Mouse (Mus musculus): Measurements from ENCODE around the gene Cd200r3. TPM values are rescaled to one million over a fixed set of nuclear protein-coding genes. Genes with fewer than 3 reads are reported as not detected.

Cd200r3 gene
- polyA plus RNA-seq, 1 experiment from 2014 or later, result not detected

DNA sequence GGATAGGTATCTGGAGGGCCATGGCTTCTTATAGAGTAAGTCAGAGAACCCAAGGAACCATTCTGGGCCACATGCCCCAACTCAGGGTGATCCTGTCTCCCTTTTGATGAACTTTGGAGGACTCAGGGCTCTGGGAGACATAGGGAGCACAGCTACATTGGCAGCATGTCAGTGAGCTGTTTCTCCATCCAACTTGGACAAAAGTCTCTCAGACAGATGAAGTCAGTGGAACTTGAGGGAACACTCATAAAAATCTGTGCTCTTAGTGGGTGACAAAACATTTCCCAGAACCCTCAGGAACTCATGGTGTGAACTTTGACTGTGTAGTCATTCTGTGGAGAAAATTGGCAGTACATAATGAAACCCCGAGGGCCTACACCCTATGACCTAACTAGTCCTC lies 53.2 kb downstream of the Cd200r3 start:
- no peaks in the 10 kb centered on the region for H3K36me3 ChIP-seq (ENCODE audit: control insufficient read depth, insufficient read depth, low read length)
- H3K4me1 ChIP-seq (ENCODE audit: control insufficient read depth, insufficient read depth, low read length), result no peaks in the 10 kb centered on the region
- DNase-seq (ENCODE audit: low spot score), result no peak
- no peaks in the 10 kb centered on the region for H3K27me3 ChIP-seq (ENCODE audit: control insufficient read depth, insufficient read depth, low read length)
- no peaks in the 10 kb centered on the region for H3K9me3 ChIP-seq (ENCODE audit: control insufficient read depth, low read length)
- WGBS, result 89% methylated on average over 1 of the region's 1 CpGs
- H3K4me3 ChIP-seq (ENCODE audit: low read depth, low read length), result no peak overlapping the region
- H3K4me2 ChIP-seq (ENCODE audit: low read depth), result no peak overlapping the region
- no peak overlapping the region for H3K27ac ChIP-seq (ENCODE audit: low read depth, low read length)
- no peak for ATAC-seq (ENCODE audit: insufficient read depth, low FRiP score, low TSS enrichment)
- no peak overlapping the region for H3K9ac ChIP-seq (ENCODE audit: low read length)

DNA sequence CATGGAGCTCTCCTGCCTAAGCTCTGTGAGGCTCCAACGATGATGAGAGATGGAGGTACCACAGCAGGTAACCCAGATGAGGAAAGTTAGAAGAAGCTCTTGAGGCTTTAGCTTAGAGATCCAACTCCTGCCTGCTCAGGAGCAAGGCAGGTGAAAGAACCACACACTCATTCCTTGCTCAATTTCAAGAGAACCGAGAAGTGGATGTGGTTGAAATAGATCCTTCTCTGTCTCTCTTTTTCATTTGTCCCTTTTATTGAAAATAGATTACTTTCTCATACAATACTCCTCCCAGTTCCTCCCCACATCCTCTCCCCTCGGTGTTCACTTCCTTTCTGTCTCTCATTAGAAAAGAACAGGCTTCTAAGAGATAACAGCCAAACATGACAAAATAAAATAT lies 56.1 kb downstream of the Cd200r3 start:
- no peak for DNase-seq (ENCODE audit: low spot score)
- H3K9ac ChIP-seq (ENCODE audit: low read length), result no peak overlapping the region
- 75% methylated on average over 3 of the region's 3 CpGs for WGBS
- H3K4me1 ChIP-seq (ENCODE audit: control insufficient read depth, insufficient read depth, low read length), result no peaks in the 10 kb centered on the region
- H3K4me2 ChIP-seq (ENCODE audit: low read depth), result no peak overlapping the region
- no peak overlapping the region for H3K27ac ChIP-seq (ENCODE audit: low read depth, low read length)
- no peaks in the 10 kb centered on the region for H3K36me3 ChIP-seq (ENCODE audit: control insufficient read depth, insufficient read depth, low read length)
- ATAC-seq (ENCODE audit: insufficient read depth, low FRiP score, low TSS enrichment), result no peak
- H3K9me3 ChIP-seq (ENCODE audit: control insufficient read depth, low read length), result no peaks in the 10 kb centered on the region
- no peak overlapping the region for H3K4me3 ChIP-seq (ENCODE audit: low read depth, low read length)
- H3K27me3 ChIP-seq (ENCODE audit: control insufficient read depth, insufficient read depth, low read length), result no peaks in the 10 kb centered on the region

DNA sequence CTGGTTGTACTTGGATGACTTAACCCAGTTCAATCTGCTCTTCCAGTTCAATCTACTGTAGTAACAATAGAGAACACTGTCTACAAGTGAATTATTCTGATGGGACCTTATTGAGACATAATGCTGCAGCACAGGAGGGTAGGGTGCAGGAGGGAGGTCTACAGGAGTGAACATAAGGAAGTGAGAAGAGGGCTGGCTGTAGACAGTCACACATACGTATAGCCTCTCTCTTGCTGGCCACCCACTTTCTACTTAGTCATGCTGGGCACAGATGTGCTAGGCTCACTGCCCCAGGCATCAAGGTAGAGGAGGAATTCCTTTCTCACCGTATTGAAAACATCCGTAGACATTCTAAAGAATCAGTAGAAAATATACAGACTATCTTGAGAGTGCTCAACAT lies 61.0 kb downstream of the Cd200r3 start:
- WGBS, result 83% methylated on average over 3 of the region's 3 CpGs
- H3K27me3 ChIP-seq (ENCODE audit: control insufficient read depth, insufficient read depth, low read length), result no peaks in the 10 kb centered on the region
- H3K4me2 ChIP-seq (ENCODE audit: low read depth), result no peak overlapping the region
- no peak overlapping the region for H3K27ac ChIP-seq (ENCODE audit: low read depth, low read length)
- DNase-seq (ENCODE audit: low spot score) (no peak), ATAC-seq (ENCODE audit: insufficient read depth, low FRiP score, low TSS enrichment) (no peak)
- H3K4me3 ChIP-seq (ENCODE audit: low read depth, low read length), result no peak overlapping the region
- no peaks in the 10 kb centered on the region for H3K9me3 ChIP-seq (ENCODE audit: control insufficient read depth, low read length)
- no peaks in the 10 kb centered on the region for H3K36me3 ChIP-seq (ENCODE audit: control insufficient read depth, insufficient read depth, low read length)
- no peaks in the 10 kb centered on the region for H3K4me1 ChIP-seq (ENCODE audit: control insufficient read depth, insufficient read depth, low read length)
- no peak overlapping the region for H3K9ac ChIP-seq (ENCODE audit: low read length)

DNA sequence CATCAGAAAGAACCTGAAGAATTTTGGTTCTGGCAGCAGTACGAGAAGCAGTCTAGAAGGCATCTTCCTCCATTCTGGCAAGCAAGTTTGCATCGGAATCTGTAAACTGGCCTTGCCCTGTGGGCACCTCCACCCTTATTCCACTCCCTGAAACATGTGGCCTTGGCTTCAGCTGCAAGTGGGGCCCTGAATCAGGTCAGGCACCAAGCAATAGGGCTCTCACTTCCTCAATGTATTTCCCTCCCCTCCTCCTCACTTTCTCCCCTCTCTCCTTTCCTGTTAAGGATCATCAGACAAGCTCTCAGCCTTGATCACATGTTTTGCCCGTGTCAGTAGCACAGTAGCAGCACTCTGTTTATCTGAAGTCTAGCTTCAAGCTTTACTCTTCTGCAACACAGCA lies 61.8 kb downstream of the Cd200r3 start:
- DNase-seq (ENCODE audit: low spot score), result no peak
- 74% methylated on average over 3 of the region's 3 CpGs for WGBS
- no peak for ATAC-seq (ENCODE audit: insufficient read depth, low FRiP score, low TSS enrichment)
- H3K9ac ChIP-seq (ENCODE audit: low read length), result no peak overlapping the region
- no peak overlapping the region for H3K27ac ChIP-seq (ENCODE audit: low read depth, low read length)
- no peak overlapping the region for H3K4me3 ChIP-seq (ENCODE audit: low read depth, low read length)
- no peaks in the 10 kb centered on the region for H3K27me3 ChIP-seq (ENCODE audit: control insufficient read depth, insufficient read depth, low read length)
- H3K9me3 ChIP-seq (ENCODE audit: control insufficient read depth, low read length), result no peaks in the 10 kb centered on the region
- no peaks in the 10 kb centered on the region for H3K4me1 ChIP-seq (ENCODE audit: control insufficient read depth, insufficient read depth, low read length)
- H3K4me2 ChIP-seq (ENCODE audit: low read depth), result no peak overlapping the region
- H3K36me3 ChIP-seq (ENCODE audit: control insufficient read depth, insufficient read depth, low read length), result no peaks in the 10 kb centered on the region

DNA sequence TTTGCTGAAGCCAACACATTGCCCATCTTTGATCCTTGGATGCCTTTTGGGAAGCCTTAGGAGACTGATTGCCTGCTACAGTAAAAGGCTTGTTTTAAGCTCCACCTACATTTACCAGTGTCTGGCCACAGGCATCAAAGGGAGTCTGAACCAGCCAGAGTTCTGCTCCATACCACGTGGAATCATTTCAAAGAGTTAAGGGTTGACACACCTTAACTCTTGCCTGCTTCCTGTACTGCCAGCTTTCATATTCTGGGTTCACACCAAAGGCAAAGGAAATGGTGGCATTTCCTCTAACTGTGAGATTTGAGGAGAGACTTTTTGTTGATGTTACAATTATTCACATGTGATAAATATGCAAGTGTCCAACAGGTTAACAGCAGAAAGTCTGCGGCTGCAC lies 63.5 kb downstream of the Cd200r3 start:
- no peak for DNase-seq (ENCODE audit: low spot score)
- Histone ChIP-seq H3K4me2 (ENCODE audit: low read depth) (no peak overlapping the region), H3K4me1 (ENCODE audit: control insufficient read depth, insufficient read depth, low read length) (no peaks in the 10 kb centered on the region), H3K36me3 (ENCODE audit: control insufficient read depth, insufficient read depth, low read length) (no peaks in the 10 kb centered on the region), H3K9ac (ENCODE audit: low read length) (no peak overlapping the region), H3K4me3 (ENCODE audit: low read depth, low read length) (no peak overlapping the region), H3K27me3 (ENCODE audit: control insufficient read depth, insufficient read depth, low read length) (no peaks in the 10 kb centered on the region), H3K27ac (ENCODE audit: low read depth, low read length) (no peak overlapping the region), H3K9me3 (ENCODE audit: control insufficient read depth, low read length) (no peaks in the 10 kb centered on the region)
- 68% methylated on average over 2 of the region's 2 CpGs for WGBS
- no peak for ATAC-seq (ENCODE audit: insufficient read depth, low FRiP score, low TSS enrichment)

DNA sequence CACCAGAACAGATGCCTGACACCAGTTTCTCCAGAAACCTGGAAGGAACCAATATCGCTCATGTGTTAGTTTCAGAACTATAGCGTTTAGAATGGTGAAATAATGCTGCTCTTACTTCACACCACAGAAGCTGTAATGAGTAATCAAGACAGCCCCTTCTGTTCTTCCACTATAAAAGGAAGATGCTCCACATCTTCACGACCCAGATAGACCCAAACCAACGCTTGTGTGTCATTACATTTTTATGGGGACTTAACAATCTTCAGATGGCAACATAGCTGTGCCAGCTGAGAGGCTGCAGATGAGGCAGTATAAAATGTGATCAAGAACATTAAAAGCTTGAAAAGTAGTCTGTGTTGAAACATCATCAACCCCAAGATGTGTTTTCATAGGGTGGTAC lies 64.3 kb downstream of the Cd200r3 start:
- no peaks in the 10 kb centered on the region for H3K9me3 ChIP-seq (ENCODE audit: control insufficient read depth, low read length)
- WGBS, result 83% methylated on average over 4 of the region's 4 CpGs
- H3K4me1 ChIP-seq (ENCODE audit: control insufficient read depth, insufficient read depth, low read length), result no peaks in the 10 kb centered on the region
- DNase-seq (ENCODE audit: low spot score) (no peak), ATAC-seq (ENCODE audit: insufficient read depth, low FRiP score, low TSS enrichment) (no peak)
- no peak overlapping the region for H3K27ac ChIP-seq (ENCODE audit: low read depth, low read length)
- H3K9ac ChIP-seq (ENCODE audit: low read length), result no peak overlapping the region
- no peak overlapping the region for H3K4me3 ChIP-seq (ENCODE audit: low read depth, low read length)
- no peaks in the 10 kb centered on the region for H3K36me3 ChIP-seq (ENCODE audit: control insufficient read depth, insufficient read depth, low read length)
- H3K27me3 ChIP-seq (ENCODE audit: control insufficient read depth, insufficient read depth, low read length), result no peaks in the 10 kb centered on the region
- H3K4me2 ChIP-seq (ENCODE audit: low read depth), result no peak overlapping the region

DNA sequence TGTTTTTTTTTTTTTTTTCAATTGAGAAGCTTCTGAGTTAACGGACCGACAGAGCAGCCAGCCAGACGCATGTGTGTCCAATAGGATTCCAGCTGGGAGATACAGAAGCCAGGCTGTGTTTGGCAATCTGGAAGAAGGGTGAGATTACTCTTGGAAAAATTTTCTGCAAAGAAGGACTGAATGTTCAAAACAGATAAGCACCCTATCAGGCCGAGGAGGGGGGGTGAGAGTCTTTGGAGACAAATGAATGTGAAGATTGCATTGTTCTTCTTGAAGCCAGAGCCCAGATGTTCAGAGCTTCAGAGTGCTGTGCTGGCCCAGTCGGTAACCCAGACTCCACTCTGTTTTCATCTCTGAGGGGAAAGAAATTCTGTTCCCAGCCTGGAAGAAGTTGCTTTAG lies 66.2 kb downstream of the Cd200r3 start:
- H3K9me3 ChIP-seq (ENCODE audit: control insufficient read depth, low read length), result no peaks in the 10 kb centered on the region
- H3K27ac ChIP-seq (ENCODE audit: low read depth, low read length), result no peak overlapping the region
- no peaks in the 10 kb centered on the region for H3K4me1 ChIP-seq (ENCODE audit: control insufficient read depth, insufficient read depth, low read length)
- no peak overlapping the region for H3K9ac ChIP-seq (ENCODE audit: low read length)
- H3K4me2 ChIP-seq (ENCODE audit: low read depth), result no peak overlapping the region
- WGBS, result 72% methylated on average over 5 of the region's 5 CpGs
- ATAC-seq (ENCODE audit: insufficient read depth, low FRiP score, low TSS enrichment), result no peak
- DNase-seq (ENCODE audit: low spot score), result no peak
- H3K36me3 ChIP-seq (ENCODE audit: control insufficient read depth, insufficient read depth, low read length), result no peaks in the 10 kb centered on the region
- no peak overlapping the region for H3K4me3 ChIP-seq (ENCODE audit: low read depth, low read length)
- no peaks in the 10 kb centered on the region for H3K27me3 ChIP-seq (ENCODE audit: control insufficient read depth, insufficient read depth, low read length)

DNA sequence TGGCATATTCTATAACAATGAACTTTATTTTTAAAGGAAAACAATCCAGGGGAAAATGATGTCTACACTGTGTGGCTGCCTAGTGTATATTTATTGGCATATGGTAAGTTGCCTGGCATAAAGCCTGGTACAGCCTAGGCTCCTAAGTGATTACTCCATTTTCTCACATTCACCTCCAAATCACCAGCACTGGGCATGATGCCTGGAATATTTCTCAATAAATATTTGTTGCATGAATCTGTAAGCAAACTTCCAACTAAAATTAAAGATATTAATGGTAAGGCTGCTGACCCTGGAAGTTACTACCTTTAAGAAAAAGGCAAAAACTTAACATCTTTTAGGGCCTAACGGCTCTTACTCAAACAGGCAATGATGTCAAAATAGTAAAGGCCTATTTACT lies 72.1 kb downstream of the Cd200r3 start:
- 95% methylated on average over 1 of the region's 1 CpGs for WGBS
- no peak overlapping the region for H3K4me3 ChIP-seq (ENCODE audit: low read depth, low read length)
- no peak overlapping the region for H3K9ac ChIP-seq (ENCODE audit: low read length)
- no peaks in the 10 kb centered on the region for H3K27me3 ChIP-seq (ENCODE audit: control insufficient read depth, insufficient read depth, low read length)
- H3K36me3 ChIP-seq (ENCODE audit: control insufficient read depth, insufficient read depth, low read length), result no peaks in the 10 kb centered on the region
- ATAC-seq (ENCODE audit: insufficient read depth, low FRiP score, low TSS enrichment) (no peak), DNase-seq (ENCODE audit: low spot score) (no peak)
- no peak overlapping the region for H3K4me2 ChIP-seq (ENCODE audit: low read depth)
- H3K27ac ChIP-seq (ENCODE audit: low read depth, low read length), result no peak overlapping the region
- H3K4me1 ChIP-seq (ENCODE audit: control insufficient read depth, insufficient read depth, low read length), result no peaks in the 10 kb centered on the region
- H3K9me3 ChIP-seq (ENCODE audit: control insufficient read depth, low read length), result no peaks in the 10 kb centered on the region

DNA sequence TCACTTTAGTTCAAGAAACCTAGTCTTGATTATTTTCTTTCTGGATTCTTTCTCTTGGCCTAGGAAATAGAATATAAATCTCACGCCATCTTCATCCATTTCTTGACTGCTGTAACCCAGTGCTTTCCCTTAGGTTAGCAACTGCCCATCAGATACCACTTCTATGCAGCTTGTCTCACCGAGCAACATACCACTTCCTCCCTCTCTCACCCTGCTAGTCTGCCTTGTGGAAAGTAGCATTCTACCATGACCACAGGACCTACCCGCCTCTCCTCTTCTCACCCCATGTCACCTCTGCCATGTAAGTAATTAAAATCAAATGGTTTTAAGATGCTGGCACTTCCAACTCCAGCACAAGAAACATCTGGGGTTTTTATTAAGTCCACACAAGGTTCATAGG lies 73.0 kb downstream of the Cd200r3 start:
- H3K4me1 ChIP-seq (ENCODE audit: control insufficient read depth, insufficient read depth, low read length), result no peaks in the 10 kb centered on the region
- 75% methylated on average over 3 of the region's 3 CpGs for WGBS
- no peak overlapping the region for H3K9ac ChIP-seq (ENCODE audit: low read length)
- no peak overlapping the region for H3K4me2 ChIP-seq (ENCODE audit: low read depth)
- H3K27me3 ChIP-seq (ENCODE audit: control insufficient read depth, insufficient read depth, low read length), result no peaks in the 10 kb centered on the region
- no peaks in the 10 kb centered on the region for H3K36me3 ChIP-seq (ENCODE audit: control insufficient read depth, insufficient read depth, low read length)
- no peak for ATAC-seq (ENCODE audit: insufficient read depth, low FRiP score, low TSS enrichment)
- DNase-seq (ENCODE audit: low spot score), result no peak
- no peak overlapping the region for H3K4me3 ChIP-seq (ENCODE audit: low read depth, low read length)
- no peak overlapping the region for H3K27ac ChIP-seq (ENCODE audit: low read depth, low read length)
- no peaks in the 10 kb centered on the region for H3K9me3 ChIP-seq (ENCODE audit: control insufficient read depth, low read length)

Data from neural tube, embryonic 11.5 days (tissue).